Mouse (Mus musculus) liver, adult 2 months (tissue): ENCODE measurements around the gene Ank. TPM values are rescaled to one million over a fixed set of nuclear protein-coding genes. Genes with fewer than 3 reads are reported as not detected.

Experiments used
- DNase-seq: peaks from one replicate; pipeline ENCODE4 v3.0.0-alpha.2; 2011; ENCODE audit warnings: low read depth, low spot score; ENCODE audit errors: extremely low read depth
- H3K27ac ChIP-seq: fragments of 200-500 bp; replicated peaks from 2 replicates; pipeline ENCODE4 v1.5.1; 2012; ENCODE audit warnings: low read depth, mild to moderate bottlenecking, control low read depth, inconsistent platforms, low read length; ENCODE audit not compliant: insufficient read depth
- H3K27me3 ChIP-seq: fragments of 200-500 bp; 2 replicates; pipeline ENCODE4 v1.6.1; 2012; ENCODE audit warnings: mild to moderate bottlenecking, moderate library complexity, low read length, inconsistent platforms; ENCODE audit not compliant: control insufficient read depth, insufficient read depth
- H3K36me3 ChIP-seq: fragments of 200-500 bp; 2 replicates; pipeline ENCODE4 v1.6.1; 2012; ENCODE audit warnings: low read length, inconsistent platforms; ENCODE audit not compliant: control insufficient read depth, insufficient read depth
- H3K4me1 ChIP-seq: fragments of 200-500 bp; 2 replicates; pipeline ENCODE4 v1.6.1; 2011; ENCODE audit warnings: low read length; ENCODE audit not compliant: control insufficient read depth, insufficient read depth
- H3K4me3 ChIP-seq: fragments of 200-500 bp; 2 replicates; pipeline ENCODE4 v1.5.1; 2011; ENCODE audit warnings: low read depth, mild to moderate bottlenecking, control low read depth, low read length, moderate library complexity; ENCODE audit not compliant: insufficient read depth
- H3K79me2 ChIP-seq: fragments of 200-500 bp; 2 replicates; pipeline ENCODE4 v1.6.1; 2012; ENCODE audit warnings: inconsistent platforms, mild to moderate bottlenecking, low read length, moderate library complexity; ENCODE audit not compliant: control insufficient read depth, insufficient read depth
- H3K9ac ChIP-seq: fragments of 200-500 bp; 2 replicates; pipeline ENCODE4 v1.6.1; 2012; ENCODE audit warnings: low read depth, mild to moderate bottlenecking, control low read depth, inconsistent platforms, low read length
- CTCF ChIP-seq: fragments of 200-500 bp; IDR thresholded peaks from 2 replicates; pipeline ENCODE4 v1.5.1; 2011; ENCODE audit warnings: low read depth, low read length, control low read depth
- POLR2A ChIP-seq: fragments of 200-500 bp; IDR thresholded peaks from 2 replicates; pipeline ENCODE4 v1.6.1; 2011; ENCODE audit warnings: low read length, control low read depth; ENCODE audit not compliant: insufficient read depth; ENCODE audit errors: extremely low read depth
- WGBS: fragments of 180-500 bp; shearing (Covaris S2); methylation state at CpG from one replicate; pipeline ENCODE4 v1.1.7; 2018; 5-methylcytosine and 5-hydroxymethylcytosine counted together
- polyA plus RNA-seq: library from polyadenylated mRNA; depleted of rRNA; stranded (reverse); fragments of >200 nt; gene quantifications from 2 replicates; pipeline ENCODE4 v1.2.3, GENCODE M21; 2012
- total RNA-seq: library from RNA; depleted of rRNA; stranded (reverse); fragments of >200 nt; gene quantifications from 2 replicates; pipeline ENCODE4 v1.2.3, GENCODE M21; 2014

Ank gene
- total and polyA plus RNA-seq, 2 experiments, result 12.3 to 22.6 TPM

DNA sequence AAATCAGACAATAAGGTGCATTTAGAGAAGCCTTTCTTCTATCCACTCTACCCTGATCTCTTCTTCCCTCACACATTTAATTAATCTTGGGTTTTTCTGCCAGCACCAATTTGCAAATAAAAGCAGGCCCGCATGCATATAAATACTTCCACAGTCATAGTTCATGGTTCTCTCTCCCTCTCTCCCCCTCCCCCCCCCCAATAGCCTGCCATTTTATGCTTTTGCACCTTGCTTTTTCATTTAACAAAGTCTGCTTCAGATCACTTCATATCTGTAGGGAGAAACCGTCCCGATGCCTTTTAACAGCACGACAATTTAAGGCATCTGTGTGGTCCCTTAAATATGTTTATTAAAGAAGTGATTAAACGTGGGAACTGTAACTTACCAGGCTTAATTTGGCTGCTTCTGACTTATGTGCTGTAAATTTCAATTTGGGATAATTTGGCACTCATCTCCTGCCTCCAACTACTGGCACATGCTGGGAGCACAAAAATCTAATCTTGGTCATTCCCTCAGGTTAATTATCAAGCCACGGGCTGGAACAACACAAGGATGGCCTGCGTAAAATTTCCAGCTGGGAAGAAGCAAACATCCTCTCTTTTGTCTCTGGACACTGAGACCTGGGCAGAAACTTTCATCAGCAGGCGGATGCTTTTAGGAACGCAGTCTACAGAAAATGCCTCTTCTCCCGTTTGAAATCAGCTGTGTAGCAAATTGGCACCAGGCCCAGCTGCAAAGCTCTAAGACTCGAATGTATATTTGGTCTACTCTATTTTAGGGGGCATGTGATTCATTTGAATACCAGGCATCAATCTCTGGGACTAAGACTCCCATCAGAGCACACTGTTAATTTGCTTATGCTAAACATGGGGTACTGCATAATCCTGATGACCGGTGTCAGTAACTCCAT is 4.9 kb upstream of the Ank start:
- peaks cover 10% of the 10 kb centered on the region for H3K4me1 ChIP-seq
- no peak overlapping the region for H3K4me3 ChIP-seq
- 24% methylated on average over 12 of the region's 12 CpGs for WGBS
- H3K36me3 ChIP-seq, result no peaks in the 10 kb centered on the region
- H3K27me3 ChIP-seq, result no peaks in the 10 kb centered on the region
- no peaks in the 10 kb centered on the region for H3K79me2 ChIP-seq
- TF ChIP-seq CTCF (no peak), POLR2A (no peak)
- H3K9ac ChIP-seq, result no peak overlapping the region
- peak overlapping the region; percentile 48 for H3K27ac ChIP-seq
- peak; percentile 92 for DNase-seq

- H3K36me3 ChIP-seq, result no peaks in the 10 kb centered on the region
- no peaks in the 10 kb centered on the region for H3K27me3 ChIP-seq
- H3K79me2 ChIP-seq, result peaks cover 3% of the 10 kb centered on the region; the same call in 1 of the 2 replicates
- DNase-seq, result no peak
- H3K4me1 ChIP-seq, result peaks cover 11% of the 10 kb centered on the region
- WGBS, result 97% methylated on average over 13 of the region's 13 CpGs
- H3K4me3 ChIP-seq, result no peak overlapping the region
- TF ChIP-seq POLR2A (no peak), CTCF (peak; percentile 15; the same call in 1 of the 2 replicates)
- no peak overlapping the region for H3K27ac ChIP-seq
- H3K9ac ChIP-seq, result no peak overlapping the region
Observed at GRCm38 (mm10) chr15:27463876-27464275, 2.6 kb upstream of the Ank start.

DNA sequence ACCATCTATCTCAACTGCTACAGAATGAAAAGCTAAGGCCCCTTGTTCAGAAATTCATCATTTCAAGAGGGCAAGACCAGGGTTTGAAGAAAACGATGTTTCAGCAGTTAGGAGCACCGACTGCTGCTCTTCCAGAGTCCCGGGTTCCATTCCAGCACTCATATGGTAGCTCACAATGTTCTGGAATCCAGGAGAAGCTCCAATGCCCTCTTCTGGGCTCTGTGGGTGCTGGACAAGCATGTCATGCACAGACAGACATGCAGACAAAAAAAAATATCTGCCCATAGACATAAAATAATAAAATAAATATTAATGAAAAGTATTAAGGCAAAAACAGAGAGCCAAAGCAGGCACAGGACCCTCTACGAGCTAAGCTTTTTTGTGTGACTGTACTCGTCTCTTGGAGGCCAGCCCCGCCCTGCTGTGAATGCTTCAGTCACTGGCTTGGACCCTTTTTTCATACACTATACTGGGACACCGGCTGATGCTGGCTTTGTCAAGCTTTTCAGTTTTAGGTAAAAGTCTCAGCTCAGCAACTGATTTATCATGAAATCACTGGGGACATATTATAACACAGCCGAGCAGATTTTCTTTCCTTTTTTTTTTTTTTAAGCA is 979 bp upstream of the Ank start:
- Histone ChIP-seq H3K79me2 (peaks cover 3% of the 10 kb centered on the region; the same call in 1 of the 2 replicates), H3K36me3 (no peaks in the 10 kb centered on the region), H3K4me1 (peaks cover 7% of the 10 kb centered on the region), H3K27ac (no peak overlapping the region), H3K4me3 (no peak overlapping the region), H3K27me3 (no peaks in the 10 kb centered on the region), H3K9ac (no peak overlapping the region)
- DNase-seq, result no peak
- no peak for TF ChIP-seq CTCF
- TF ChIP-seq POLR2A, result no peak
- WGBS, result 63% methylated on average over 8 of the region's 8 CpGs

DNA sequence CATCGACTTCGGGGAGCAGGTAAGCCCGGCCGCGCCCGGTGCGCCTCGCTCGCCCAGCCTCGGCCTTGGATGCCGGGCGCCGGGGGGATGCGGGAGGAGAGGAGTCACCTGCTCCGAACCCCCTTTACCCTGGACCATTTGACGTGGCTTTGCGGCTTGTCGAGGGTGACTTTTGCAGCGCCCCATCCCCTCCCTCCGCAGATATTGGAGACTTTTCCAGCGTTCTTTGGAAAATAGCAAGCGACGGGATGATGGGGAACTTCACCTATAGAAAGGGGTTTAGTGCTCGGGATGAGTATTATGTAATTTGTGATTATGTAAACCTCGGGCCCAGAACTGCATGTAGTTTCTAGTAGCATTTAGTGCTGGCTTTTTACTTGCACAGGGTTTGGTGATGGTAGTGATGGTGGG is 609 bp downstream of the Ank start:
- Histone ChIP-seq H3K4me1 (0 out of 2 replicates have a peak, but pooled peaks cover 2% of the 10 kb centered on the region), H3K27me3 (no peaks in the 10 kb centered on the region), H3K36me3 (no peaks in the 10 kb centered on the region), H3K27ac (peak overlapping the region; percentile 60; the same call in 1 of the 2 replicates), H3K9ac (peak overlapping the region; percentile 89), H3K4me3 (peak overlapping the region; percentile 88), H3K79me2 (peaks cover 8% of the 10 kb centered on the region; the same call in 1 of the 2 replicates)
- TF ChIP-seq CTCF (no peak), POLR2A (no peak)
- DNase-seq, result no peak
- WGBS, result 2% methylated on average over 25 of the region's 25 CpGs

DNA sequence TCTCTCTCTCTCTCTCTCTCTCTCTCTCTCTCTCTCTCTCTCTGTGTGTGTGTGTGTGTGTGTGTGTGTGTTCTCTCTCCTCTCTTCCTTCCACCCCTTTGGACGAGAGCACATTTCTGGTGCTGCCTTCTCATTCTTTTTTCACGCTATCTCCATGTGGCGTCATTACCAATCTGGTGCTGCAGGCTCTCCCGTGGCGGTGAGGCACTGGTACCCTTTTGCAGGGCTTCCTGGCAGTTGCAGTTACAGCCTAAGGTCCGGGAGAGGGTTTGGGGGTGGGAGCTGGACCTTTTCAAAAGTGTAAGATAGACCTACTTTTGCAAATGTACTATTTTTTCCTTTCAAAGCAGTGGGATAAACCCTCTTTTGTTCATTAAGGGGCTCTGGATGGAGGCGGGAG is 1.2 kb downstream of the Ank start:
- no peak for TF ChIP-seq POLR2A
- no peak for TF ChIP-seq CTCF
- 0 out of 2 replicates have a peak, but pooled peaks cover 2% of the 10 kb centered on the region for H3K4me1 ChIP-seq
- H3K79me2 ChIP-seq, result peaks cover 8% of the 10 kb centered on the region; the same call in 1 of the 2 replicates
- H3K27ac ChIP-seq, result no peak overlapping the region
- no peaks in the 10 kb centered on the region for H3K36me3 ChIP-seq
- H3K27me3 ChIP-seq, result no peaks in the 10 kb centered on the region
- H3K9ac ChIP-seq, result no peak overlapping the region
- no peak for DNase-seq
- H3K4me3 ChIP-seq, result no peak overlapping the region; the same call in 1 of the 2 replicates
- WGBS, result 50% methylated on average over 7 of the region's 7 CpGs
